Mouse (Mus musculus): ENCODE results near the gene Gabarap. TPM values are rescaled to one million over a fixed set of nuclear protein-coding genes. Genes with fewer than 3 reads are reported as not detected.

Gabarap gene
- polyA plus RNA-seq (2014; fragmentation: Illumina TruSeq; extraction: RNeasy Lipid Tissue Mini Kit (QIAGEN cat#74804); ENCODE audit: insufficient read depth, low read depth, low replicate concordance) = 466 TPM

DNA sequence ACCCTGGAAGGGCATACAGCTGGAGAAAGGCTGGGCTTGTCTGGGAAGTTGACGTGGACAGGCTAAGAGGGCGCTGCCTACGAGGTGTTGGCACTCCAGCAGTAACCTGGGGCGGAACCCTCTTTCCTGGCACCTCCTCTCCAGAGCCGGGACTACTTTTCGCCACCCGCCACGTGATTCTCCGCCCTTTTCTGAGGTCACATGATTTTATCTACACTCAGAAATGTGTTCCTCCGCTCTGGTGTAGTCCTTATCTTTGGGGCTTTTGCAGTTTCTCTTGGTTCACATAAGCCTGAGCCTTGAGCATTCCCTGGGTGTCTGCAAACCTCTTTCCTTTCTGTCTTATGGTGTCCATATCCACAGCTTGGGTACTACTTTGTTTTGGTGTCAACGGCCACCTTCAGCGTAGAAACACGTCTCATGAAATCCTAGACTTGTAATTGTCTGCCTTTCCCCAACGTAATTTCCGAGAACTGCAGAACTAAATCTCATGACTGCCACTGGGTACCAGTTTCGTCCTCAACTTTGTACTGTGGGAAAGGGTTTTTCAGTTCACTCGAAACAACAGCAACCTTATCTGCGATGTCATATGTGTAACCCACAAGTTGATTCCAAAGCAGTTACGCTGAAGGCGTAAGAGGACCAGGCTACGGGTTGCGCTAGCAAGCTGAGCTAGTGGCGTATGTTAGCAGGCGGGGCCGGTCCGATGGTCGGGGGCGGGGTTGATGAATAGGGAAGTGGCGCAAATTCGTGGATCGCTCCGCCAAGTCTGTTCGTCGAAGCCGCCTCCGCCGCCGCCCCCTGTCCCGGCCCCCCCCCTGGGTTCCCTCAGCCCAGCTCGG lies at the start of gene Gabarap:
Gabarap (plus strand) TSS at position 294 of the 842 bp plus-strand sequence.

DNA sequence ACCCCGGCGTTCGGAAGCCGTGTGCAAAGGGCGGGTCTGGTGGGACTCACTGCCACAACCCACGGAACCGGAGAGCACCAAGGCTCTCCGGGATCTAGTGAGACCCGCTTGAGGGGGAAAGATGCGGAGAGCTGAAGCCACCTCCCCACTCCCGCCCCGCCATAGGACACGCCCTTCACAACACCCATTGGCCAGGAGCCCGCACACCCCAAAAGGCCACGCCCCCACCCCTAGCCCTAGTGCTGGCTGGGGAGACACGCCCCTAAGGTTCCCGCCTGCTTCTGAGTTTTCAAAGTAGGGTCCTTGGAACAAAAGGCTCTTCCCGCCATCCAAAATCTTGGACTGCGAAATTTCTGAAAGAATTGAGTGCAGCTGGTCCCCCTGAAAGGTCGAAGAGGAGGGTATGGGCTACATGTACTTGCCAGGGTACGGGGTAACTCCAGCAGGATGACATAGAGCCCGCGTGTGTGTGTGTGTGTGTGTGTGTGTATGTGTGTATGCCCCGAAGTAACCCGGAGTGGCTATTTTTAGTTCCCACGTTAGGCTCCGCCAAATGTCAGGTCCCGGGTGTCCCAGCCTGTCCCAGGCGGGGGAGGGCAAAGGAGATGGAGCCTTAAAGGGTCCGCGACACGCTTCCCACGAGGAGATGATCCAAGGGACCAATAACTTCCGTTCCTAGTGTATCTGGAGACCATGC lies 42.7 kb upstream of the Gabarap start, which contains the start of gene Slc2a4:
Slc2a4 (minus strand) TSS at position 123 of the 697 bp plus-strand sequence.

GRCm38 (mm10) chr11:69964650-69965270 lies 26.2 kb upstream of the Gabarap start, which contains the start of gene Cldn7:
TSS of gene Cldn7 (plus strand) at chr11:69964779.

DNA sequence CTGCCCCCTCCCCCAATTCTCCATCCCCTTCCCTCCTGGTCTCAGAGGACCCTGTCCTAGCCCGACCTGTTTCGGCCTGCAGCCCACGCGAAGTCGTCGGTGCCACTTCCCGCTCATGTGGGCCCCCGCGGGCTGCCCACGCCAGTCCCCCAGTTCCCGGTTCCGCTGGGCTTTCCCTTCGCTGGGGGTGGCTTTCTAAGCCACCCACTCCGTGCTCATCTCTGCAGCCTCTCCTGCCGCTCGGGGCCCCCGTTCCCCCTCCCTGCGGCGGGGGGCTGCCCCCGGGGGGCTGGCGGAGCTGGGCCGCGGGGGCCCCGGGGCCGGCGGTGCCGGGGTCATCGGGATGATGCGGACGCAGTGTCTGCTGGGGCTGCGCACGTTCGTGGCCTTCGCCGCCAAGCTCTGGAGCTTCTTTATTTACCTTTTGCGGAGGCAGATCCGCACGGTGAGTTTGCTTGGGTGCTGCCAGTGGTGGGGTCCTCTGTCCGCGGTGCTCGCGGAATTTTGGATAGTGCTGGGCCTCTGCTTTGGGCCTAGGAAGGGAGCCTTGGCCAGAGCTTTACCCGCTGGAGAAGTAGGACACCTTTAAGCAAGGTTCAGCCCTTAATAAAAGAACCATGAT lies 9.7 kb upstream of the Gabarap start, which contains the start of gene Ctdnep1:
Ctdnep1 (plus strand) TSS at position 16 of the 622 bp plus-strand sequence.

GRCm38 (mm10) chr11:69982225-69982624 lies 8.7 kb upstream of the Gabarap start, which contains the start of gene Elp5:
TSS of gene Elp5 (minus strand) at chr11:69982517.

GRCm38 (mm10) chr11:69995391-69995960 lies 4.5 kb downstream of the Gabarap start, which contains the start of gene Phf23:
TSS of gene Phf23 (plus strand) at chr11:69995777.

DNA sequence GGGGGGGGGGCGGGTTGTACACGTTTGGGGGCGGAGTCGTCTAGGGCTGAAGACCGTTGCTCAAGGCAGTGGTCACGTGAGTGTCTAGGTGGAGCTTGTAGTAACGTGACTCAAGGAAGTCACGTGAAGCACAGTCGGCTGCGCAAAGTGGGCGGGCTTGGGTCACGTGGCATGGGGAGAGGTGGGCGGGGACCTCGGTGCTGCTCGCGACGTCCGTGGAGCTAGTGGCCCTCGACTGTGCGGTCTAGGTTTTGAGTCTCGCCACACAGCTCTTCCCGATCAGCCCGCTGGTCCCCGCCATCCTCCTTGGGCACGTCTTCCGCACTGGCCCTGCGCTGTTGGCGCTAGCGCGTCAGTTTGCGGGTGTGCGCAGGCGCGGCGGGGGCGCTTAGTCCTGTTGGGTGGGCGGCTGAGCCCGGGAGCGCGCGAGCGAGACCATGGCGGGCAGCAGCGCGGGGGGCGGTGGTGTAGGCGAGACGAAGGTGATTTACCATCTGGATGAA lies 9.5 kb downstream of the Gabarap start, which contains the start of gene Dvl2:
Dvl2 (plus strand) TSS at position 200 of the 503 bp plus-strand sequence.

GRCm38 (mm10) chr11:70014880-70015558 lies 24.1 kb downstream of the Gabarap start, which contains the start of gene Acadvl:
TSS of gene Acadvl (minus strand) at chr11:70015411.

GRCm38 (mm10) chr11:70016669-70017068 lies 25.7 kb downstream of the Gabarap start, which contains the start of gene Dlg4:
TSS of gene Dlg4 (plus strand) at chr11:70016942.

Other genes starting within 250 kb of the Gabarap start
- gene Polr2a, start 232.5 kb upstream of the Gabarap start, polyA plus RNA-seq (2014; fragmentation: Illumina TruSeq; extraction: RNeasy Lipid Tissue Mini Kit (QIAGEN cat#74804); ENCODE audit: insufficient read depth, low read depth, low replicate concordance) = 16.2 TPM
- 0.85 TPM for gene Slc35g3, start 229.2 kb upstream of the Gabarap start, polyA plus RNA-seq (2014; fragmentation: Illumina TruSeq; extraction: RNeasy Lipid Tissue Mini Kit (QIAGEN cat#74804); ENCODE audit: insufficient read depth, low read depth, low replicate concordance)
- 25.6 TPM for gene Zbtb4, start 225.2 kb upstream of the Gabarap start, polyA plus RNA-seq (2014; fragmentation: Illumina TruSeq; extraction: RNeasy Lipid Tissue Mini Kit (QIAGEN cat#74804); ENCODE audit: insufficient read depth, low read depth, low replicate concordance)
- gene Chrnb1, start 195.2 kb upstream of the Gabarap start, polyA plus RNA-seq (2014; fragmentation: Illumina TruSeq; extraction: RNeasy Lipid Tissue Mini Kit (QIAGEN cat#74804); ENCODE audit: insufficient read depth, low read depth, low replicate concordance) = 10.1 TPM
- 3.4 TPM for gene Fgf11, start 189.3 kb upstream of the Gabarap start, polyA plus RNA-seq (2014; fragmentation: Illumina TruSeq; extraction: RNeasy Lipid Tissue Mini Kit (QIAGEN cat#74804); ENCODE audit: insufficient read depth, low read depth, low replicate concordance)
- gene Tmem102, start 185.5 kb upstream of the Gabarap start, polyA plus RNA-seq (2014; fragmentation: Illumina TruSeq; extraction: RNeasy Lipid Tissue Mini Kit (QIAGEN cat#74804); ENCODE audit: insufficient read depth, low read depth, low replicate concordance) = 4.9 TPM
- not detected for gene Gm39566, start 175.8 kb upstream of the Gabarap start, polyA plus RNA-seq (2014; fragmentation: Illumina TruSeq; extraction: RNeasy Lipid Tissue Mini Kit (QIAGEN cat#74804); ENCODE audit: insufficient read depth, low read depth, low replicate concordance)
- gene Spem2, start 172.7 kb upstream of the Gabarap start, polyA plus RNA-seq (2014; fragmentation: Illumina TruSeq; extraction: RNeasy Lipid Tissue Mini Kit (QIAGEN cat#74804); ENCODE audit: insufficient read depth, low read depth, low replicate concordance) = not detected
- gene Spem1, start 169.0 kb upstream of the Gabarap start, polyA plus RNA-seq (2014; fragmentation: Illumina TruSeq; extraction: RNeasy Lipid Tissue Mini Kit (QIAGEN cat#74804); ENCODE audit: insufficient read depth, low read depth, low replicate concordance) = not detected
- gene Nlgn2, start 153.4 kb upstream of the Gabarap start, polyA plus RNA-seq (2014; fragmentation: Illumina TruSeq; extraction: RNeasy Lipid Tissue Mini Kit (QIAGEN cat#74804); ENCODE audit: insufficient read depth, low read depth, low replicate concordance) = 5.3 TPM
- 375 TPM for gene Tmem256, start 152.6 kb upstream of the Gabarap start, polyA plus RNA-seq (2014; fragmentation: Illumina TruSeq; extraction: RNeasy Lipid Tissue Mini Kit (QIAGEN cat#74804); ENCODE audit: insufficient read depth, low read depth, low replicate concordance)
- gene Plscr3, start 144.8 kb upstream of the Gabarap start, polyA plus RNA-seq (2014; fragmentation: Illumina TruSeq; extraction: RNeasy Lipid Tissue Mini Kit (QIAGEN cat#74804); ENCODE audit: insufficient read depth, low read depth, low replicate concordance) = 65.1 TPM
- 5.1 TPM for gene Tnk1, start 132.4 kb upstream of the Gabarap start, polyA plus RNA-seq (2014; fragmentation: Illumina TruSeq; extraction: RNeasy Lipid Tissue Mini Kit (QIAGEN cat#74804); ENCODE audit: insufficient read depth, low read depth, low replicate concordance)
- gene Tmem95, start 113.1 kb upstream of the Gabarap start, polyA plus RNA-seq (2014; fragmentation: Illumina TruSeq; extraction: RNeasy Lipid Tissue Mini Kit (QIAGEN cat#74804); ENCODE audit: insufficient read depth, low read depth, low replicate concordance) = not detected
- 11.2 TPM for gene Kctd11, start 109.7 kb upstream of the Gabarap start, polyA plus RNA-seq (2014; fragmentation: Illumina TruSeq; extraction: RNeasy Lipid Tissue Mini Kit (QIAGEN cat#74804); ENCODE audit: insufficient read depth, low read depth, low replicate concordance)
- gene Acap1, start 95.6 kb upstream of the Gabarap start, polyA plus RNA-seq (2014; fragmentation: Illumina TruSeq; extraction: RNeasy Lipid Tissue Mini Kit (QIAGEN cat#74804); ENCODE audit: insufficient read depth, low read depth, low replicate concordance) = 9.7 TPM
- gene 2810408A11Rik, start 90.2 kb upstream of the Gabarap start, polyA plus RNA-seq (2014; fragmentation: Illumina TruSeq; extraction: RNeasy Lipid Tissue Mini Kit (QIAGEN cat#74804); ENCODE audit: insufficient read depth, low read depth, low replicate concordance) = 0.77 TPM
- gene Neurl4, start 90.1 kb upstream of the Gabarap start, polyA plus RNA-seq (2014; fragmentation: Illumina TruSeq; extraction: RNeasy Lipid Tissue Mini Kit (QIAGEN cat#74804); ENCODE audit: insufficient read depth, low read depth, low replicate concordance) = 9.9 TPM
- 43.0 TPM for gene Gps2, start 77.3 kb upstream of the Gabarap start, polyA plus RNA-seq (2014; fragmentation: Illumina TruSeq; extraction: RNeasy Lipid Tissue Mini Kit (QIAGEN cat#74804); ENCODE audit: insufficient read depth, low read depth, low replicate concordance)
- 466 TPM for gene Eif5a, start 69.2 kb upstream of the Gabarap start, polyA plus RNA-seq (2014; fragmentation: Illumina TruSeq; extraction: RNeasy Lipid Tissue Mini Kit (QIAGEN cat#74804); ENCODE audit: insufficient read depth, low read depth, low replicate concordance)
- 1.3 TPM for gene Ybx2, start 55.3 kb upstream of the Gabarap start, polyA plus RNA-seq (2014; fragmentation: Illumina TruSeq; extraction: RNeasy Lipid Tissue Mini Kit (QIAGEN cat#74804); ENCODE audit: insufficient read depth, low read depth, low replicate concordance)
- gene Slc2a4, start 43.0 kb upstream of the Gabarap start, polyA plus RNA-seq (2014; fragmentation: Illumina TruSeq; extraction: RNeasy Lipid Tissue Mini Kit (QIAGEN cat#74804); ENCODE audit: insufficient read depth, low read depth, low replicate concordance) = 8.1 TPM
- 60.8 TPM for gene Cldn7, start 26.4 kb upstream of the Gabarap start, polyA plus RNA-seq (2014; fragmentation: Illumina TruSeq; extraction: RNeasy Lipid Tissue Mini Kit (QIAGEN cat#74804); ENCODE audit: insufficient read depth, low read depth, low replicate concordance)
- 86.4 TPM for gene Ctdnep1, start 10.0 kb upstream of the Gabarap start, polyA plus RNA-seq (2014; fragmentation: Illumina TruSeq; extraction: RNeasy Lipid Tissue Mini Kit (QIAGEN cat#74804); ENCODE audit: insufficient read depth, low read depth, low replicate concordance)
- 40.7 TPM for gene Elp5, start 8.6 kb upstream of the Gabarap start, polyA plus RNA-seq (2014; fragmentation: Illumina TruSeq; extraction: RNeasy Lipid Tissue Mini Kit (QIAGEN cat#74804); ENCODE audit: insufficient read depth, low read depth, low replicate concordance)
- 39.5 TPM for gene Phf23, start 4.6 kb downstream of the Gabarap start, polyA plus RNA-seq (2014; fragmentation: Illumina TruSeq; extraction: RNeasy Lipid Tissue Mini Kit (QIAGEN cat#74804); ENCODE audit: insufficient read depth, low read depth, low replicate concordance)
- gene Dvl2, start 9.5 kb downstream of the Gabarap start, polyA plus RNA-seq (2014; fragmentation: Illumina TruSeq; extraction: RNeasy Lipid Tissue Mini Kit (QIAGEN cat#74804); ENCODE audit: insufficient read depth, low read depth, low replicate concordance) = 6.0 TPM
- gene Acadvl, start 24.3 kb downstream of the Gabarap start, polyA plus RNA-seq (2014; fragmentation: Illumina TruSeq; extraction: RNeasy Lipid Tissue Mini Kit (QIAGEN cat#74804); ENCODE audit: insufficient read depth, low read depth, low replicate concordance) = 82.7 TPM
- 7.3 TPM for gene Dlg4, start 25.8 kb downstream of the Gabarap start, polyA plus RNA-seq (2014; fragmentation: Illumina TruSeq; extraction: RNeasy Lipid Tissue Mini Kit (QIAGEN cat#74804); ENCODE audit: insufficient read depth, low read depth, low replicate concordance)
- 13.1 TPM for gene Asgr1, start 62.9 kb downstream of the Gabarap start, polyA plus RNA-seq (2014; fragmentation: Illumina TruSeq; extraction: RNeasy Lipid Tissue Mini Kit (QIAGEN cat#74804); ENCODE audit: insufficient read depth, low read depth, low replicate concordance)
- gene Asgr2, start 101.5 kb downstream of the Gabarap start, polyA plus RNA-seq (2014; fragmentation: Illumina TruSeq; extraction: RNeasy Lipid Tissue Mini Kit (QIAGEN cat#74804); ENCODE audit: insufficient read depth, low read depth, low replicate concordance) = 0.41 TPM
- 26.9 TPM for gene Mgl2, start 139.2 kb downstream of the Gabarap start, polyA plus RNA-seq (2014; fragmentation: Illumina TruSeq; extraction: RNeasy Lipid Tissue Mini Kit (QIAGEN cat#74804); ENCODE audit: insufficient read depth, low read depth, low replicate concordance)
- gene Clec10a, start 165.1 kb downstream of the Gabarap start, polyA plus RNA-seq (2014; fragmentation: Illumina TruSeq; extraction: RNeasy Lipid Tissue Mini Kit (QIAGEN cat#74804); ENCODE audit: insufficient read depth, low read depth, low replicate concordance) = 14.5 TPM
- gene Slc16a11, start 221.6 kb downstream of the Gabarap start, polyA plus RNA-seq (2014; fragmentation: Illumina TruSeq; extraction: RNeasy Lipid Tissue Mini Kit (QIAGEN cat#74804); ENCODE audit: insufficient read depth, low read depth, low replicate concordance) = 54.5 TPM
- 4.1 TPM for gene Slc16a13, start 229.9 kb downstream of the Gabarap start, polyA plus RNA-seq (2014; fragmentation: Illumina TruSeq; extraction: RNeasy Lipid Tissue Mini Kit (QIAGEN cat#74804); ENCODE audit: insufficient read depth, low read depth, low replicate concordance)
- 15.8 TPM for gene Bcl6b, start 238.7 kb downstream of the Gabarap start, polyA plus RNA-seq (2014; fragmentation: Illumina TruSeq; extraction: RNeasy Lipid Tissue Mini Kit (QIAGEN cat#74804); ENCODE audit: insufficient read depth, low read depth, low replicate concordance)
- 69.1 TPM for gene 0610010K14Rik, start 246.8 kb downstream of the Gabarap start, polyA plus RNA-seq (2014; fragmentation: Illumina TruSeq; extraction: RNeasy Lipid Tissue Mini Kit (QIAGEN cat#74804); ENCODE audit: insufficient read depth, low read depth, low replicate concordance)
- 8.1 TPM for gene Gm21988, start 248.7 kb downstream of the Gabarap start, polyA plus RNA-seq (2014; fragmentation: Illumina TruSeq; extraction: RNeasy Lipid Tissue Mini Kit (QIAGEN cat#74804); ENCODE audit: insufficient read depth, low read depth, low replicate concordance)
- gene Rnasek, start 248.7 kb downstream of the Gabarap start, polyA plus RNA-seq (2014; fragmentation: Illumina TruSeq; extraction: RNeasy Lipid Tissue Mini Kit (QIAGEN cat#74804); ENCODE audit: insufficient read depth, low read depth, low replicate concordance) = 203 TPM

Data from lung, adult 10 weeks (tissue).